Mouse (Mus musculus): ENCODE measurements at regions not wholly inside any gene's neighbourhood (a gene's known extent, or its start where the extent isn't known, plus 50 kb on each side); places are given as distances from the start of the nearest gene placed in this dataset.

GRCm38 (mm10) chr5:64499131-64499530 is 304.1 kb upstream of the Klf3 start:
- no peak for DNase-seq (ENCODE audit: low spot score)

- DNase-seq (ENCODE audit: low spot score), result no peak
These were observed 302.8 kb upstream of the Klf3 start for GRCm38 (mm10) chr5:64500413-64500812.

DNA sequence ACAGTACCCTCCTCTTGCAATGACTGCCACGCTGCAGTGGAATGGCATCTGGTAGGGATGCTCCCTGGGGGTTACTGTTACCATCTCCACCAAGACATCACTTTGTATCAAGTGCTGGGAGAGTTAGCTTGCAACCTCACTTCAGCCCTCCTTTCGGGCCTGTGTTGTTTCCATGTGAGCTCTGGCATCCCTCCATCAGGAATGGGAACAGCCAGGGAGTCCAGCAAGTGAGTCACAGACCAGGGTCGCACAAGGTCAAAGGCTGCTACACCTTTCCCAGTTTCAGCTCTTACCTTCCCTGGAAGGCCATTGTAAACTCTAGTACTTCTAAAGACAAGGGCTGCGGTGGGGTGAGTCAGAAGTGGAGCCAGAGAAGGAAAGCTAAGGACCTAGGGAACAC is 302.3 kb upstream of the Klf3 start:
- peak; percentile 48 for DNase-seq (ENCODE audit: low spot score)

GRCm38 (mm10) chr5:64501746-64502145 is 301.4 kb upstream of the Klf3 start:
- no peak for DNase-seq (ENCODE audit: low spot score)

- DNase-seq (ENCODE audit: low spot score), result peak; percentile 72
These were observed 299.7 kb upstream of the Klf3 start for GRCm38 (mm10) chr5:64503514-64503913.

GRCm38 (mm10) chr5:64504507-64504906 is 298.7 kb upstream of the Klf3 start:
- DNase-seq (ENCODE audit: low spot score), result no peak

GRCm38 (mm10) chr5:64505227-64505834 is 297.9 kb upstream of the Klf3 start:
- DNase-seq (ENCODE audit: low spot score), result peak; percentile 65

GRCm38 (mm10) chr5:64505835-64506600 is 297.2 kb upstream of the Klf3 start:
- DNase-seq (ENCODE audit: low spot score), result peak; percentile 63

- no peak for DNase-seq (ENCODE audit: low spot score)
These were observed 294.6 kb upstream of the Klf3 start for GRCm38 (mm10) chr5:64508565-64508964.

DNA sequence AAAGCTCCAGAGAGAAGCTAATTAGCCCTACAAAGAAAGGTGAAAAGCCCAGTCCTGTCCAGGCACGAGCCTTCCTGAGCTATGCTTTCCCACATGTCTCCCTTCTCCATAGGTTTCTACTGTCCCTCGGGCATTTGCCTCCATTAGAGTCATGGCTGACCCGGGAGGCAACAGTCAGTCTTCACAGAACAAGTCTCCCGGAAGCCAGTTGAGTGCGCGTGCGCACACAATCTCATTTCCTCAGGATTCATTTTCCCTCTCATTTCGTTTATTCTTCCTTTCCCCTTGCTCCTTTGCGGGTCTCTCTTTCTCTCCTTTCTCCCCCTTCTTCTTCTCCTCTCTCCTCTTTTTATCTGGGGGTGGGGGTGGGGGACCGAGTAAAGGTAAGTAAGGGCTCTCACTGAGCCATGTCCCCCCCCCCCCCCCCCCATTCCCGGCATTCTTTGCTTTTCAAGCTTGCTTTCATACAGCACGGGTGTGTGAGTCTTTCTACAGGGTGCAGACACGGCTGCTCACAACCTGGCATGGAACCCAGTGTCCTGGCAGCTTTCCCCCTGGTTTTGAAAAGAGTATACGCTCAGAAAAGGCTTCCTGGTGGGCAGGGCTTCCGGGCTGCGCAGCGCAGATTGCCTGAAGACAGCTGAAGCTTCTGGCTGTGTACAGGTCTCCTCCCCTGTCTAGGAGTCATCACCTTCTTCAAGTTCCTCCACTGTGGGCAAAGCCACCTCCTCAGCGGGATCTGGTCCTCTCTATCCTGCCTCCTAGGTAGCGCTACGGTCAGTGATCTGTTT is 289.8 kb upstream of the Klf3 start:
- DNase-seq (ENCODE audit: low spot score), result peak; percentile 28

- no peak for DNase-seq (ENCODE audit: low spot score)
These were observed 287.0 kb upstream of the Klf3 start for GRCm38 (mm10) chr5:64516115-64516665.

- DNase-seq (ENCODE audit: low spot score), result no peak
These were observed 285.9 kb upstream of the Klf3 start for GRCm38 (mm10) chr5:64517241-64517640.

- DNase-seq (ENCODE audit: low spot score), result peak; percentile 26
These were observed 285.4 kb upstream of the Klf3 start for GRCm38 (mm10) chr5:64517835-64518234.

DNA sequence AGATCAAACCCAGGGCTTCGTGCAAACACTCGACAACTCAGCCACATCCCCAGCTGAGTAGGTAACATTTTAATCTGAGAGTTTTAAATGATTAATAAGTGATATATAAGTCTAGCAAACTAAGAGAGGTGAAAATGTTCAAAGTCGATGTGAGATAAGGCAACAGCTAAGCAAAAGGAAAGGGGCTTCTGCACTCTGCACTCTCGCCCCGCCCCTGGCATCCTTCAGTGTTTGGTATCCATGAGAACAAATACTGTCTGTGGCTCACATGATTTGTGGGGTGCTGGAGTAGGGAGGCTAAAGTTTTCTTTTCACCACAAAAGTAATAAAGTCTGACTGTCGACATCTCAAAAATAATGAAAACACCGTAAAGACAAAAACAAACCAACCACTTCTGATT is 284.2 kb upstream of the Klf3 start:
- DNase-seq (ENCODE audit: low spot score), result no peak

DNA sequence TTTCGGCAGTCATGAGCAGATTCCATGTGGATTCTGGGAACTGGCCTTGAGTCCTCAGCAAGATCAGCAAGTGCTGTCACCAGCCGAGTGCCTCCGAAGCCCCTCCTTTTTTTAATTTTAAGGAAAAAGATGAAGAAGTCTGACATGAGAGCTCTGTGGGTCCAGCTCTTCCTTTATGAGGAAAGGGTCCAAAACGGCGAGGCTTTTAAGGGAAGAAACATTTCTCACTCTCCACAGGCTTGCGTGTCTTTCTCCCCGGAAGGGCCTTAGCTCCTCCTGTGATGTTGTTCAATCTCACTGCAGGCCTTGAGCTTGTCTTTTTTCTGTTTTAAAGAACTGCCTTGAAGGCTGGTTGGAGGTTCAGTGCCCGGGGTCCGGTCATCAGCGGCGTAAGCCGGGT is 283.5 kb upstream of the Klf3 start:
- no peak for DNase-seq (ENCODE audit: low spot score)

DNA sequence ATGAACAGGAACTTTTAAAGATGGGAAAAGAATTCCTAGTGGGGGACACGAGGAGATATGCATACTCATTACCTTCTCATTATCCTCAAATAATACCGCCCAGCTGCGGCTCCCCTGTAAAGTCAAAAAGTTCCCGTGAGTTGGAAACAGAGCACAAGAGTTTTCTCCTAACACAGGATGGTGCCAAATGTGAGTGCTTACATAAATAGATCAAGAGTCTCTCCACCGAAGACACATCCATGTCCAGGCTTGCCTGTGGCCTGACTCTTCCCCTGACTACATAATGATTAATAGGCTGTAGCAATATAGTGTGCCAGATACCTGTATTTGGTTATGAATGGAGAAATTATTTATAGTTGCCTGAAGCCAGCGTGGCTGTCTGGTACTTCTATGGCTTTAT is 281.8 kb upstream of the Klf3 start:
- DNase-seq (ENCODE audit: low spot score), result no peak

- no peak for DNase-seq (ENCODE audit: low spot score)
These were observed 281.2 kb upstream of the Klf3 start for GRCm38 (mm10) chr5:64521969-64522368.

- no peak for DNase-seq (ENCODE audit: low spot score)
These were observed 276.7 kb upstream of the Klf3 start for GRCm38 (mm10) chr5:64526521-64526920.

DNA sequence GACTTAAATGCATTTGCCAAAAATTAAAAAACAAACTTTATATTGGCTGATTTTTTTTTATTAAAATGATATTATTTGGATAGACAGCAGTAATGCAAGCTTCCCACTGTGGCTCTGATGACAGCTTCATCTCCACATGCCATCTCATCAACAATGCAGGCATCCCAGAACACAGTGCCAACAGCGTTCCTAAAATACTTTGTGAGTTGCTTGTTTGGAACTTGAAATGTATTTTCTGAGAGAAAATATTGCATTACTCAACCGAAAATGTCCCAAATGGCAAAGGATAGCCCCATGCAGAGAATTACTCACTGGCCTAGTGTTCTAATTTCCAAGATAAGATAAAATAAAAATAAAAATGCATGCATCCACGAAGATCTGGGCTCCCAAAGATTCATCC is 275.2 kb upstream of the Klf3 start:
- no peak for DNase-seq (ENCODE audit: low spot score)

- no peak for DNase-seq (ENCODE audit: low spot score)
These were observed 268.8 kb upstream of the Klf3 start for GRCm38 (mm10) chr5:64534371-64534770.

DNA sequence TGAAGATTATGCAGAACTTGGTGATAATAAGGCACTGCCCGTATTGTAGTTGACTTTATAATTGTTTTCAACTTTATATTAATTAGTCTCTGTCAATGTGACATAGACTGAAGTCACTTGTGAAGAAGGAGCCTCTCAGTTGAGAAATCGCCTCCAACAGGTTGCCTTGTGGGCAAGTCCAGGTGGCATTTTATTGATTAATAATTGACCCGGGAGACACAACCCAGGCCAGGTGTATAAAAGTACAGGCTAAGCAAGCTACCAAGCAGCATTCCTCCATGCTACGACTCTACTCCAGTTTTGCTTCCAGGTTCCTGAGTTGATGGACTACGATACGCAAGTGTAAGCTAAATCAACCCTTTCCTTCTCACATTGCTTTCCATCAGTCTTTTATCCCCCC is 268.2 kb upstream of the Klf3 start:
- no peak for DNase-seq (ENCODE audit: low spot score)

DNA sequence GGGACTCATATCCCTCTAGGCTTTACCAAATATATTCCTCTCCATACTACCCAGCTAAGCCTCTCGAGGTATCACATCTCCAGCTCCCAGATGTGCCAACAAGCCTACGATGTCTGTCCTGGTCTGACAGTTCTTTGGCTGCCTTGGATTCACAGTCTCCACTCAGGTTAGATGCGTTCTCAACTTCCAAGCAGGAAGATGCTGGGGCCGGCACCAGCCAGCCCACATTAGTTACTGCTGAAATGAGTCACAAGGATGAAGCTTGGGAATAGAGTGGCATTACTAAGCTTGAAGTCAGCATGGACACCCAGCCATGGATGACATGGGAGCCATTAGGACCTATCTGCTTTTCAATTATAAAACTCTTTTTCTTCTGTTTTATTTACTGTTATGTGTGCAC is 267.6 kb upstream of the Klf3 start:
- no peak for DNase-seq (ENCODE audit: low spot score)
